Mouse (Mus musculus): ENCODE measurements around the gene Cdhr5. TPM values are rescaled to one million over a fixed set of nuclear protein-coding genes. Genes with fewer than 3 reads are reported as not detected.

The Cdhr5 gene
- polyA plus RNA-seq, 1 experiment from 2014 or later = not detected

DNA sequence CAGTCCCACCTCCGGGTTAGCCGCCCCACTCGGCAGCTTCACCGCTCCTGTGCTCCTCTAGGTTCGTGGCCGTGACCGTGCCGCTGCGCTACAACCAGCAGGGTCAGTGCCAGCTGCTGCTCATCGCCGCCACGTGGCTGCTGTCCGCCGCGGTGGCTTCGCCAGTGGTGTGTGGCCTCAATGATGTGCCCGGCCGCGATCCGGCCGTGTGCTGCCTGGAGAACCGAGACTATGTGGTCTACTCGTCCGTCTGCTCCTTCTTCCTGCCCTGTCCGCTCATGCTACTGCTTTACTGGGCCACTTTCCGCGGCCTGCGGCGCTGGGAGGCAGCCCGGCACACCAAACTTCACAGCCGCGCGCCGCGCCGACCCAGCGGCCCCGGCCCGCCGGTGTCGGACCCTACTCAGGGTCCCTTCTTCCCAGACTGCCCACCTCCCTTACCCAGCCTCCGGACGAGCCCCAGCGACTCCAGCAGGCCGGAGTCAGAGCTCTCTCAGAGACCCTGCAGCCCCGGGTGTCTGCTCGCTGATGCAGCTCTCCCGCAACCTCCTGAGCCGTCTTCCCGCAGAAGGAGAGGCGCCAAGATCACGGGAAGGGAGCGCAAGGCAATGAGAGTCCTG lies 17.4 kb upstream of the Cdhr5 start:
- WGBS = 1% methylated on average over 53 of the region's 53 CpGs
- Histone ChIP-seq H3K4me2 (peak overlapping the region; percentile 66), H3K27ac (no peak overlapping the region), H3K9me3 (no peaks in the 10 kb centered on the region), H3K36me3 (replicated peaks) (0 out of 2 replicates have a peak, but pooled peaks cover 3% of the 10 kb centered on the region), H3K4me3 (peak overlapping the region; percentile 35), H3K4me1 (peaks cover 30% of the 10 kb centered on the region), H3K9ac (peak overlapping the region; percentile 27; the same call in 1 of the 2 replicates), H3K27me3 (replicated peaks) (peaks cover 46% of the 10 kb centered on the region)
- no peak for ATAC-seq (replicated peaks)

DNA sequence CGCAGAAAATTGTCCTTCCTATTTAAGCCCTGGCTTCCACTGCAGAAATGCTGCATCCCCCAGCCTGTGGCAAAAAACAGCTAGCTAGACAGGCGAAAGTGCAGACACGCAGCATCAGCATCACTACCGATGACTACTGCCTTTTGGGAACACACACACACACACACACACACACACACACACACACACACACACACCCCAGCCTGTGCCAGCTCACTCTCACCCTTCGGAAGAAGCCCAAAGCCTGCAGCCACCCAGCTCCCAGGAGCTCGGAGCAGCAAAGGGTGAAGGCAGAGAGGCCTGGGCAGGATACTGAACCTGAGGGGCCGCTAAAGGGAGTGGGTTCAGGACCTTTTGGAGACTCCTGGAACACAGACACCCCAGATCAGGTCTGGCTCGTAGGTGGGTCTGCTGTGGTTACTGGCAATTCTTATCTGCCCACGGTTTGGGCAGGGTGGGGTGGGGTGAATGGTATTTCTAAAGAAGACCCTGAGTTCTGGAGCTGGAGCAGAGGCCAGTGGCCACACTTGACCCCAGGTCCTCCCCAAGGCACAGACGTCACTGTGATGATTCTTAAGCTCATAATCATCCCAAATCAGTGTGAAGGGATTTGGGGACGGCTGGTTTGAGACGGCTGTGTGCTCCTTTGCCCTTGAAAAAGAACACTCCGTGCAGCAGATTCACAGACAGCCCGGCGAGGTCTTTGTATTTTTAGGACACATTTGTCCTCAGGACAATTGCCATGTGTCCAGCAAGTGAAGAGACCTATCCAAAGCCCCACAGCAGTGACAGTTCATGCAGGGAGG lies 16.2 kb upstream of the Cdhr5 start:
- Histone ChIP-seq H3K27me3 (replicated peaks) (peaks cover 46% of the 10 kb centered on the region), H3K4me1 (peaks cover 30% of the 10 kb centered on the region), H3K4me3 (peak overlapping the region; percentile 47), H3K9me3 (no peaks in the 10 kb centered on the region), H3K27ac (no peak overlapping the region), H3K9ac (no peak overlapping the region; the same call in 1 of the 2 replicates), H3K4me2 (peak overlapping the region; percentile 91), H3K36me3 (replicated peaks) (0 out of 2 replicates have a peak, but pooled peaks cover 3% of the 10 kb centered on the region)
- 20% methylated on average over 15 of the region's 15 CpGs for WGBS
- no peak for ATAC-seq (replicated peaks)

DNA sequence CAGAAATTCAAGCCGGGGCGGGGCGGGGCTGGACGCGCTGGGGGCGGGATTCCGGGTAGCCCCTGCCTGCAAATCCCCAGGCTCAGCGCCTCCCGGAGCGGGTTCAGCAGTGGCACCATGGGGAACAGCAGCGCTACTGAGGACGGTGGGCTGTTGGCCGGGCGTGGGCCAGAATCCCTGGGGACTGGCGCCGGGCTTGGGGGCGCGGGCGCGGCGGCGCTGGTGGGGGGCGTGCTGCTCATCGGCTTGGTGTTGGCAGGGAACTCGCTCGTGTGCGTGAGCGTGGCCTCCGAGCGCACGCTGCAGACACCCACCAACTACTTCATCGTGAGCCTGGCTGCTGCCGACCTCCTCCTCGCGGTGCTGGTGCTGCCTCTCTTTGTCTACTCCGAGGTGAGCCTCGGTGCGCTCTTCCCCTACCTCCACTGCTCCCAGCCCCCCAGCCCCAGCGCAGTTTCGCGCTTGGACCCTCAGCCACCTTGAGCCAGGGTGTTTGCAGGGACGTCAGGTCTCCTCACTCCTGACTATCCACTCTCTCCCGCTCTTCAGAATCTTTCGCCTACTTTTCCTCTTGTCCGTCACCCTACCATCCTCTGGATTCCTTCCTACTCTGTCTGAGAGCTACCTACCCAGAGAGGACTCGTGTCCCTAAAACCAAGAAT lies 15.5 kb upstream of the Cdhr5 start, which contains the start of gene Drd4:
Drd4 (plus strand) TSS at position 86 of the 662 bp plus-strand sequence.
- Histone ChIP-seq H3K27ac (no peak within 1 kb of the TSS), H3K9me3 (no peaks in the 10 kb centered on the region), H3K9ac (peak within 1 kb of the TSS; percentile 54), H3K36me3 (replicated peaks) (0 out of 2 replicates have a peak, but pooled peaks cover 3% of the 10 kb centered on the region), H3K27me3 (replicated peaks) (peaks cover 46% of the 10 kb centered on the region), H3K4me2 (peak within 1 kb of the TSS; percentile 91), H3K4me1 (peaks cover 30% of the 10 kb centered on the region), H3K4me3 (peak within 1 kb of the TSS; percentile 47)
- 1% methylated on average over 46 of the region's 46 CpGs for WGBS
- ATAC-seq (replicated peaks) = peak; percentile 63

- Histone ChIP-seq H3K4me1 (peaks cover 17% of the 10 kb centered on the region; the same call in 1 of the 2 replicates), H3K36me3 (replicated peaks) (no peaks in the 10 kb centered on the region), H3K27ac (no peak overlapping the region), H3K4me2 (no peak overlapping the region), H3K9me3 (no peaks in the 10 kb centered on the region), H3K27me3 (replicated peaks) (peaks cover 19% of the 10 kb centered on the region), H3K9ac (no peak overlapping the region), H3K4me3 (no peak overlapping the region)
- WGBS = 90% methylated on average over 3 of the region's 3 CpGs
- ATAC-seq (replicated peaks) = no peak
Observed at GRCm38 (mm10) chr7:141288042-141288441, 11.5 kb upstream of the Cdhr5 start.

GRCm38 (mm10) chr7:141282756-141283155 lies 6.2 kb upstream of the Cdhr5 start:
- Histone ChIP-seq H3K27ac (no peak overlapping the region), H3K27me3 (replicated peaks) (no peaks in the 10 kb centered on the region), H3K9me3 (no peaks in the 10 kb centered on the region), H3K36me3 (replicated peaks) (no peaks in the 10 kb centered on the region), H3K4me3 (no peak overlapping the region), H3K4me1 (no peaks in the 10 kb centered on the region), H3K4me2 (no peak overlapping the region), H3K9ac (no peak overlapping the region)
- 88% methylated on average over 4 of the region's 4 CpGs for WGBS
- ATAC-seq (replicated peaks) = no peak

DNA sequence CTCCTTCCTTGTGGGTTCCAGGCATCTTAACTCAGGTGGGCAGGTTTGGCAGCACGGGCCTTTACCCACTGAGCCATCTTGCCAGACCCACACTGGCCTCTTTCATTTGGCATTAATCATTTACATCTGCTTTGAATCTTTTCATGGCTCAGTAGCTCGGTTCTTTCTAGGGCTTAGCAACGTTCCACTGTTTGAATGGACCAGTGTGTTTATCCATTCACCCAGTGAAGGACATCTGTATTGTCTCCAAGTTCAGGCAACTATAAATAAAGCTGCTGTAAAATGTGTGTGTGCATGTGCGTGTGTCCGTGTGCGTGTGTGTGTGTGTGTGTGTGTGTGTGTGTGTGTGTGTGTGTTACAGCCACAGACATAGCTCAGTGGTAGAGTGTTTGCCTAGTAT lies 4.9 kb upstream of the Cdhr5 start:
- Histone ChIP-seq H3K36me3 (replicated peaks) (no peaks in the 10 kb centered on the region), H3K9me3 (no peaks in the 10 kb centered on the region), H3K4me1 (no peaks in the 10 kb centered on the region), H3K27ac (no peak overlapping the region), H3K4me2 (no peak overlapping the region), H3K27me3 (replicated peaks) (no peaks in the 10 kb centered on the region), H3K9ac (no peak overlapping the region), H3K4me3 (no peak overlapping the region)
- no peak for ATAC-seq (replicated peaks)
- WGBS = 49% methylated on average over 6 of the region's 6 CpGs

- no peaks in the 10 kb centered on the region for H3K4me1 ChIP-seq
- H3K4me2 ChIP-seq = peak within 1 kb of the TSS; percentile 95
- no peak within 1 kb of the TSS for H3K27ac ChIP-seq
- no peaks in the 10 kb centered on the region for H3K36me3 ChIP-seq (replicated peaks)
- H3K9ac ChIP-seq = peak within 1 kb of the TSS; percentile 46
- peak; percentile 87 for ATAC-seq (replicated peaks)
- H3K9me3 ChIP-seq = no peaks in the 10 kb centered on the region
- WGBS = 2% methylated on average over 38 of the region's 46 CpGs
- peak within 1 kb of the TSS; percentile 46 for H3K4me3 ChIP-seq
- no peaks in the 10 kb centered on the region for H3K27me3 ChIP-seq (replicated peaks)
Observed at GRCm38 (mm10) chr7:141278766-141279590, 2.4 kb upstream of the Cdhr5 start, which contains the start of gene Sct. Gene Sct (minus strand): TSS chr7:141279133.

- Histone ChIP-seq H3K4me1 (no peaks in the 10 kb centered on the region), H3K4me2 (no peak overlapping the region), H3K36me3 (replicated peaks) (no peaks in the 10 kb centered on the region), H3K9me3 (no peaks in the 10 kb centered on the region), H3K4me3 (no peak overlapping the region), H3K27ac (no peak overlapping the region), H3K27me3 (replicated peaks) (no peaks in the 10 kb centered on the region), H3K9ac (no peak overlapping the region)
- 87% methylated on average over 11 of the region's 11 CpGs for whole genome bisulfite sequencing
- no peak for ATAC-seq (replicated peaks)
Observed at GRCm38 (mm10) chr7:141277701-141278678, 1.4 kb upstream of the Cdhr5 start.

DNA sequence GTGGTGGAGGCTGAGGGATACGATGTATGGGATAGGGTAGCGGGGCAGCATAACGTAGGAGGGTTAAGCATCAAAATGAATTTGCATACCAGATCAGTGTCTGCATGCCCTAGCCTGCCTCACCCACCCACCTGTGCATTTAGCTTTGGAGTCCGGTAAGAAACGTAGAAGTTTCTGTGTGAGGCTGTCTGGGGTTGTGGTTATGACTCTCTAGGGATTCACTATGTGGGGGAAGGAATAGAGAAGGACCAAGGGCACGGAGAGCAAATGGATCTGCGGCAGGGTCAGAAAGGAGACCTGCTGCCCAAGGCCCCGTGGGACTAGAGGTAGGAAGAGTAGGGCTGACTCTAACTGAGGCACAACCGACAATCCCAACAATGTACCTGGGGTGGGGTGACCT lies 1.2 kb downstream of the Cdhr5 start:
- WGBS = 89% methylated on average over 9 of the region's 9 CpGs

DNA sequence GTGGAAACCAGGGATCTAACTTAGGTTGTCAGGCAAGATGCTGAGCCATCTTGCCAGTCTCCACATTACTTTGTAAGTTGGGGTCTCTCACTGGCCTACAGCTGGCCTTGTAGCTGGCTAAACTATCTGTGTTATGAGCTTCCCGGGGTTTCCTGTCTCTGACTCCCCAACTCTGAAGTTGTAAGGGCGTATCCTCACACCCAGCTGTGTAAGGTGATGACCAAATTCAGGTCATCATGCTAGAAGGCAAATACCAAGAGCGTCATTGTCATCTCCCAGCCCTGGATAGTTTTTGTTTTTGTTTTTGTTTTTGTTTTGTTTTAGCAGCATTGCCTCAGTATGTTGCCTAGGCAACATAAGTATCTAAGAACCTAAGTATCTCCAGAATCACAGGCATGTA lies 6.0 kb downstream of the Cdhr5 start:
- 87% methylated on average over 3 of the region's 3 CpGs for WGBS

More for the DNA sequence above, 1.2 kb downstream of the Cdhr5 start:
- Histone ChIP-seq H3K9me3 (no peaks in the 10 kb centered on the region), H3K4me1 (no peaks in the 10 kb centered on the region), H3K27ac (no peak overlapping the region), H3K36me3 (replicated peaks) (no peaks in the 10 kb centered on the region), H3K27me3 (replicated peaks) (no peaks in the 10 kb centered on the region), H3K4me2 (no peak overlapping the region), H3K9ac (no peak overlapping the region), H3K4me3 (no peak overlapping the region)
- no peak for ATAC-seq (replicated peaks)

DNA sequence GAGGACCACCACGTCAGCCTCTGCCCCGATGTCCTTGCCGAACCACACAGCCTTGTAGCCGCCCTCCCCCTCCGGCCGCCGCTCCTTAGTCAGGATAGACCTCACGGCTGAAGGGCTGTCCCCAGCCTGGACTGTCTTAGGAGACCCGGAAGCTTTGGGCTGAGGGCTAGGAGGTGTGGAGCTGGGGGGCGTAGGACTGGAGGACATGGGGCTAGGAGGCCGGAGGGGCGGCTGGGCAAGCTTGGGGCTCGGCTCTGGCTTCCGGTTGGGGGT lies 7.4 kb downstream of the Cdhr5 start:
- Histone ChIP-seq H3K9ac (no peak overlapping the region), H3K27ac (no peak overlapping the region), H3K4me3 (no peak overlapping the region), H3K4me1 (peaks cover 5% of the 10 kb centered on the region; the same call in 1 of the 2 replicates), H3K4me2 (no peak overlapping the region), H3K9me3 (no peaks in the 10 kb centered on the region), H3K27me3 (replicated peaks) (no peaks in the 10 kb centered on the region), H3K36me3 (replicated peaks) (no peaks in the 10 kb centered on the region)
- WGBS = 80% methylated on average over 14 of the region's 14 CpGs
- ATAC-seq (replicated peaks) = no peak

More for the DNA sequence above, 6.0 kb downstream of the Cdhr5 start:
- no peaks in the 10 kb centered on the region for H3K27me3 ChIP-seq (replicated peaks)
- H3K9me3 ChIP-seq = no peaks in the 10 kb centered on the region
- no peak overlapping the region for H3K4me3 ChIP-seq
- H3K4me2 ChIP-seq = no peak overlapping the region
- H3K9ac ChIP-seq = no peak overlapping the region
- no peak for ATAC-seq (replicated peaks)
- H3K36me3 ChIP-seq (replicated peaks) = no peaks in the 10 kb centered on the region
- no peak overlapping the region for H3K27ac ChIP-seq
- H3K4me1 ChIP-seq = peaks cover 5% of the 10 kb centered on the region; the same call in 1 of the 2 replicates

Data from midbrain, embryonic 15.5 days (tissue).